Mouse (Mus musculus) testis, adult 2 months (tissue): Measurements from ENCODE around the gene Zbtb22. TPM values are rescaled to one million over a fixed set of nuclear protein-coding genes. Genes with fewer than 3 reads are reported as not detected.
"Not testable (repeated sequence)": the region's sequence is repeated elsewhere in the genome, so short reads cannot be mapped to it uniquely, and the experiment has no call there.

Experiments
- H3K27ac ChIP-seq: fragments of 200-500 bp; 2 replicates; pipeline ENCODE4 v1.5.1; 2012; ENCODE audit warnings: low read depth, low read length; ENCODE audit not compliant: control insufficient read depth, insufficient read depth
- H3K27me3 ChIP-seq: fragments of 200-500 bp; 2 replicates; pipeline ENCODE4 v1.6.1; 2012; ENCODE audit warnings: mild to moderate bottlenecking, low read length, moderate library complexity; ENCODE audit not compliant: control insufficient read depth, insufficient read depth
- H3K36me3 ChIP-seq: fragments of 200-500 bp; 2 replicates; pipeline ENCODE4 v1.6.1; 2012; ENCODE audit warnings: mild to moderate bottlenecking, low read length; ENCODE audit not compliant: control insufficient read depth, insufficient read depth
- H3K4me1 ChIP-seq: fragments of 200-500 bp; 2 replicates; pipeline ENCODE4 v1.6.1; 2012; ENCODE audit warnings: low read length; ENCODE audit not compliant: control insufficient read depth, insufficient read depth
- H3K4me3 ChIP-seq: fragments of 200-500 bp; 2 replicates; pipeline ENCODE4 v1.5.1; 2012; ENCODE audit warnings: low read depth, mild to moderate bottlenecking, low read length, moderate library complexity, mixed read lengths; ENCODE audit not compliant: control insufficient read depth
- CTCF ChIP-seq: fragments of 200-500 bp; IDR thresholded peaks from 2 replicates; pipeline ENCODE4 v1.5.1; 2012; ENCODE audit warnings: low read depth, mild to moderate bottlenecking, inconsistent platforms, low read length, moderate library complexity; ENCODE audit not compliant: control insufficient read depth, insufficient read depth, insufficient replicate concordance
- POLR2A ChIP-seq: fragments of 200-500 bp; IDR thresholded peaks from 2 replicates; pipeline ENCODE4 v1.6.1; 2012; ENCODE audit warnings: low read depth, mild to moderate bottlenecking, inconsistent platforms, low read length, moderate library complexity; ENCODE audit not compliant: control insufficient read depth
- polyA plus RNA-seq: library from polyadenylated mRNA; depleted of rRNA; stranded (reverse); fragments of >200 nt; gene quantifications from 2 replicates; pipeline ENCODE4 v1.2.3, GENCODE M21; 2012; rRNA removed

The Zbtb22 gene
- polyA plus RNA-seq = 65.0 and 66.5 TPM in 2 replicates

DNA sequence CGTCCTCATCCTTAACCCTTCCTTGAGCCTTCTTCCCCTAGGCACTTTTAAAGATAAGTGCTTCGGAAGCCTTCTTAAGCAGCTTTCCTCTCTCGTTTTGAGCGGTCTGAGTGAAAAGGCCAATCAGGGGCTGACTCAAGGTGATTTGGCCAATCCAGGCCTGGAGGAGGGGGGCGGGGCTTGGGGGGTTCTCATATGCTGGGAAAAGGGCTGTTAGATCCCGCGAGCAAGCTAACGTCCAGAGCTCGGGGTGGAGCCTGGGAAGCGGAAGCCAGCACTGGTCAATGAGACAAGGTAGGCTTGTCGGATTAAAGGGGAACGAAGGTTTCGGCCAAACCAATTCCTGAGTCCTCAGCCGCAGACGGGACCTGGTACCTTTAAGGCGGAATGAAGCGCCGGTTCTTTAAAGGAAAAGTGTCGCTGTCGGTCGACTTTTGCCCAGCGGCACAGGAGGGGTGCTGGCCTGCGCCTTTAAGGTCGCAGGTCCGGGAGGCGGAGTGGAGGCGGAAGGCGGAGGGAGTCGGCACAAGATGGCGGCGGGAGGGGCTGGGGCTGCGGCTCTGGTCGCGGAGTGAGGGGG, at the start of gene Zbtb22, which contains the start of gene Tapbp:
Gene Zbtb22, plus strand, starts transcription at position 234 of the 580 bp plus-strand sequence.
Gene Tapbp, plus strand, starts transcription at position 229 of the 580 bp plus-strand sequence.
- Histone ChIP-seq H3K4me3 (peak within 1 kb of the TSS; percentile 92), H3K27ac (peak within 1 kb of the TSS; percentile 87), H3K4me1 (peaks cover 47% of the 10 kb centered on the region), H3K27me3 (no peaks in the 10 kb centered on the region), H3K36me3 (peaks cover 11% of the 10 kb centered on the region)
- TF ChIP-seq CTCF = no peak
- peak; percentile 11; the same call in 1 of the 2 replicates for TF ChIP-seq POLR2A

DNA sequence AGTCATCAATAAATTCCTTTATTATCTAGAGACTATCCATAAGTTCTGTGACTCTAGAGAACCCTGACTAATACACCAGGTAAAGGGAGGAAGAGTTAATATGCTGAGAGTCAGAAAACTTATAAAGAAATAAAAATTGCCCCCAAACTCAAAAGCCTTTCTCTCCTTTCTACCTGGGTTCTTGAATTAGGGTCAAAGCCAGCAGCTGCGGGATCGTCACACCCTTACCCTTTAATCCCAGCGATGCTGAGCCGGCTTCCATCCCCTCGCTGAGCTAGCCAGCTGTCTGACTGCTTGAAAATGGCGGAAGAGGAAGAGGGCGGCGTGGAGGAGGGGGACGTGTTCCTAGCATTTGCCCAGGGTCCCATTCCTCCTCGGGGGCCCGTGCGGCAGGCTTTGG, 42.2 kb upstream of the Zbtb22 start, which contains the start of gene Gm7029:
Gene Gm7029, plus strand, starts transcription at position 301 of the 400 bp plus-strand sequence.
- not testable (repeated sequence) for H3K27ac ChIP-seq, H3K4me1 ChIP-seq, H3K36me3 ChIP-seq, H3K27me3 ChIP-seq, H3K4me3 ChIP-seq

DNA sequence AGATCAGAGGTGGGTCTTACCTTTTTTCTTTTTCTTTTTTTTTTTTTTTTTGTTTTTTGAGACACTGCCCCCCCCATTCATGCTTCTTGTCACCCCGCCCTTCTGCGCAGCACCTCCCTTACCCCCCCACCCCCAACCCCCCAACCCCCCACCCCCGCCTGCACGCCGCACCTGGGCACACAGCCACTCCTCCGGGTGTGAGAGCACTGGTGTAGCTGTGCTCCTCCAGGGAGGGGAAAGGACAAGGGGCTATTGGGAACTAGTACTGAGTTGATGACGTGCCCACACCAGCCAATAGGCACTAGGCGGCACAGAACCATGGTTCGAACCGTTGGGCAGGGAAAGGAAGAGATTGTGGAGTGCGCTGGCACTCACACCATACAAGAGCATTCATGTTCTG, 41.3 kb upstream of the Zbtb22 start:
- H3K36me3 ChIP-seq = no peaks in the 10 kb centered on the region
- no peak overlapping the region for H3K27ac ChIP-seq
- no peaks in the 10 kb centered on the region; the same call in 1 of the 2 replicates for H3K4me1 ChIP-seq
- H3K27me3 ChIP-seq = no peaks in the 10 kb centered on the region
- H3K4me3 ChIP-seq = no peak overlapping the region
- TF ChIP-seq CTCF = no peak
- peak; percentile 35; the same call in 1 of the 2 replicates for TF ChIP-seq POLR2A

DNA sequence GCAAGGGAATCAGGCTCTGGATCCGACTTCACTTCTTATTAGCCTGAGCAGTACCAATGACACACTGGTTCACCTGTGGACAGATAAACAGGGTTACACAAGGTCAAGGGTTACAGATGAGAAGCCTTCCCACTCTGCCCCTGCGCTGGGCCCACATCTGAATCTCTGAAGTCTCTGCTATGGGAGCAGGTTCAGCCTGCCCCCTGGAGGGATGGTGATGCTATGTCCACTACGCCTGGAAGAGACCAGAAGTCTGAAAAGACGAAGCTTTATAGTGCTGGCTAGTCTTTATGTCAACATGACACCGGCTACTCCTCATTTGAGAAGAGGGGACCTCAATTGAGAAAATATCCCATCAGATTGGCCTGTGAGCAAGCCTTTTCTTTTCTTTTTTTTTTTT, 39.9 kb upstream of the Zbtb22 start:
- not testable (repeated sequence) for H3K27ac ChIP-seq, H3K4me3 ChIP-seq, H3K4me1 ChIP-seq, H3K36me3 ChIP-seq, H3K27me3 ChIP-seq

DNA sequence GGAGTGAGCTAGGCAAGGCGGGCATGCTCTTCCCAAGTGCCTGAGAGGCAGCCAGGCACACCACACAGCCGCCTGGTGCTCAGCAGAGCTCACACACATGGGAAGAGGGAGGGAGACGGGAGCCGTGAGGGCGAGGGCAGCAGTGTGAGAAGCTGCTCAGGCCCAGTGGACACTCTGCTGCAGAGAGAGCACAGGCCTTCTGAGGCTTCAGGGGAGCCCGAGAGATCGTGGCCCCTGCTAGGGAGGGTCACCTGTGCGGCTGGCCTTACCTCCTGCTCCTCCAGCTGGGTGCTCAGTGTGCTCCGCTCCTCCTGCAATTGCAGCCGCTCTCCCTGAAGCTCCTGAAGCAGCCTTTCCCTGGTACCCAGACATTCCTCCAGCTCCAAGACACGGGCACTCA, 31.4 kb upstream of the Zbtb22 start:
- H3K4me3 ChIP-seq, H3K27me3 ChIP-seq, H3K27ac ChIP-seq, H3K4me1 ChIP-seq, H3K36me3 ChIP-seq: not testable (repeated sequence)

DNA sequence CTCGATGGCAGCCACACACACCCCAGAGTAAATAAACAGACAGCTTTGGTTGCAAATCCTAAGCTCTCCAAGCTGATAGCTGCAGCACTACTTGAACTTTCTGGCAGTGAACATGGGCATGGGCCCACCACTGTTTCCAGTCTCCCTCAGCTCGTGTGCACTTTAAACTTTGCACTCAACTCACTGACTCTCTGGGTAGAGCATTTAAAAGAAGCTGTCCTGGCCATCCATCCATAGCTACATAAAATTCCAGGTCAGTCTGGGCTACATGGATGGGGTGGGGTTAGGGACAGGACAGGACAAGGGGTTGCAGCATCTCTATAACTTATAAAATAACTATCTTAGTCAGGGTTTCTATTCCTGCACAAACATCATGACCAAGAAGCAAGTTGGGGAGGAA, 27.9 kb upstream of the Zbtb22 start:
- H3K4me1 ChIP-seq, H3K27ac ChIP-seq, H3K27me3 ChIP-seq, H3K36me3 ChIP-seq, H3K4me3 ChIP-seq: not testable (repeated sequence)

DNA sequence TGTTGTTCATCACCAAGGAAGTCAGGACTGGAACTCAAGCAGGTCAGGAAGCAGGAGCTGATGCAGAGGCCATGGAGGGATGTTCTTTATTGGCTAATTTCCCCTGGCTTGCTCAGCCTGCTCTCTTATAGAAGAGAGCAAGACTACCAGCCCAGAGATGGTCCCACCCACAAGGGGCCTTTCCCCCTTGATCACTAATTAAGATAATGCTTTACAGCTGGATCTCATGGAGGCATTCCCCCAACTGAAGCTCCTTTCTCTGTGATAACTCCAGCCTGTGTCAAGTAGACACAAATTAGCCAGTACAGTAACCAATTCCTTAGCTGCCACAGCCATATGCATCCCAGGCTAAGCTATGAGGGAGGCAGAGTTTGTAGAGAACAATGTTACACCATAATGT, 27.5 kb upstream of the Zbtb22 start:
- not testable (repeated sequence) for H3K27me3 ChIP-seq, H3K4me3 ChIP-seq, H3K36me3 ChIP-seq, H3K27ac ChIP-seq, H3K4me1 ChIP-seq

DNA sequence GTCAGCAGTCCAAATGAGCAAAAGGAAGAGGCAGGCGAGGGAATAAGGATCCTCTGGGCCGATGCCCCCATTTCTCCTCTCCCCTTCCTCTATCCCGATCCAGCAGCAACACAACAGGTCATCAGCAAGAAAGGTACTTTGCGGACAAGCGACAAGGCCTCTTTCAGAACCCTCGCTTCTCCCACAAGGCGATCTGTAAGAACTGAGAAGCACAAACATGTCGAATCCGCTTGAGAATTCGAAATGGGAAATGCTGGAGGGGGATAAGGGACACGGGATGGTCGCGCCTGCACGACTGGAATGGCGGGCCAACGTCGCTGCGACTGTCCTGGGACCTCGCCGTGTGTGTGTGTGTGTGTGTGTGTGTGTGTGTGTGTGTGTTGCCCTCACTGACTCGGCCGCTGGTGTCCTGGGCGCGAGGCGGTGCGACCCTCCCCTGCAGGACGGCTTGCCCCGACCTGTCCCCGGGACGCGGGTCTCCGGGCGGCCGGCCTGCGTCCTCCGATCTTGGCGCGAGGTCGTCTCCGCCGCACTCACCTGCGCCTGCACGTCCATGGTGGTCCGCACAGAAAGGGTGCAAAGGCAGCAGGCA, 25.7 kb upstream of the Zbtb22 start:
- Histone ChIP-seq H3K27ac (peak overlapping the region; percentile 46), H3K4me3 (peak overlapping the region; percentile 87)
- not testable (repeated sequence) for H3K27me3 ChIP-seq, H3K4me1 ChIP-seq, H3K36me3 ChIP-seq
